Mouse (Mus musculus): ENCODE measurements at regions not wholly inside any gene's neighbourhood (a gene's known extent, or its start where the extent isn't known, plus 50 kb on each side); places are given as distances from the start of the nearest gene placed in this dataset.

DNA sequence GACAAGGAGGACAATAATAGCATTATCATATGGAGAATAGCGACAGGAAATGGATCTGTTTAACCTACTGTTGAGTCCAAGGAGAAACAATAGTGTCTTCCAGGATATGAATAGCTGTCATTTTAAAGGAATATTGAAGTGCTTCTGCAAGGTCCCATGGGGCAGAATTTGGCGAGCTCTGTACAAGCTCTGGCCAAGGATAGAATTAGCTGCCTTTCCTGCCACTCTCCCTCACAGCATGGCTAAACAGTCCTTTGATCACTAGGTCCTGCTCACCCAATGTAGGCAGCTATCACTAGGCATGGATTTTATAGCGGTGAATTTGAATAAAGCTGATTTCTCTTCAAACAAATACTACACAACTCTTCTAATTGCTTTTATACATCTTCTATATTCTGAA, 74.2 kb upstream of the Map3k7 start:
- Histone ChIP-seq H3K4me1 (no peaks in the 10 kb centered on the region), H3K4me2 (no peak overlapping the region), H3K27ac (no peak overlapping the region), H3K36me3 (replicated peaks) (no peaks in the 10 kb centered on the region), H3K9ac (no peak overlapping the region), H3K9me3 (no peaks in the 10 kb centered on the region), H3K4me3 (replicated peaks) (no peak overlapping the region), H3K27me3 (no peaks in the 10 kb centered on the region)
- no peak for ATAC-seq (ENCODE audit: low FRiP score)
- 80% methylated on average over 3 of the region's 3 CpGs for WGBS

- no peak overlapping the region for H3K27ac ChIP-seq
- H3K9ac ChIP-seq: no peak overlapping the region
- H3K36me3 ChIP-seq (replicated peaks): no peaks in the 10 kb centered on the region
- ATAC-seq (ENCODE audit: low FRiP score): no peak
- no peak overlapping the region for H3K4me3 ChIP-seq (replicated peaks)
- 84% methylated on average over 8 of the region's 8 CpGs for WGBS
- no peaks in the 10 kb centered on the region for H3K9me3 ChIP-seq
- H3K27me3 ChIP-seq: no peaks in the 10 kb centered on the region
- no peak overlapping the region for H3K4me2 ChIP-seq
- no peaks in the 10 kb centered on the region for H3K4me1 ChIP-seq
Observed at GRCm38 (mm10) chr4:31909086-31909673, 54.7 kb upstream of the Map3k7 start.
